Mouse (Mus musculus) cerebellum, adult (tissue): ENCODE results near the gene Gm45837.
A peak's percentile ranks its signal among the peaks of the same experiment; 100 is the strongest.
"Not testable (repeated sequence)": the region's sequence is repeated elsewhere in the genome, so short reads cannot be mapped to it uniquely, and the experiment has no call there.

Source experiments
- ATAC-seq: cut with Nextera tagmentation; 2 replicates; pipeline ENCODE4 v1.9.2; 2017; ENCODE audit warnings: mild to moderate bottlenecking, moderate library complexity, mixed read lengths; ENCODE audit not compliant: insufficient number of reproducible peaks, low FRiP score, low TSS enrichment

Gene Gm45837

DNA sequence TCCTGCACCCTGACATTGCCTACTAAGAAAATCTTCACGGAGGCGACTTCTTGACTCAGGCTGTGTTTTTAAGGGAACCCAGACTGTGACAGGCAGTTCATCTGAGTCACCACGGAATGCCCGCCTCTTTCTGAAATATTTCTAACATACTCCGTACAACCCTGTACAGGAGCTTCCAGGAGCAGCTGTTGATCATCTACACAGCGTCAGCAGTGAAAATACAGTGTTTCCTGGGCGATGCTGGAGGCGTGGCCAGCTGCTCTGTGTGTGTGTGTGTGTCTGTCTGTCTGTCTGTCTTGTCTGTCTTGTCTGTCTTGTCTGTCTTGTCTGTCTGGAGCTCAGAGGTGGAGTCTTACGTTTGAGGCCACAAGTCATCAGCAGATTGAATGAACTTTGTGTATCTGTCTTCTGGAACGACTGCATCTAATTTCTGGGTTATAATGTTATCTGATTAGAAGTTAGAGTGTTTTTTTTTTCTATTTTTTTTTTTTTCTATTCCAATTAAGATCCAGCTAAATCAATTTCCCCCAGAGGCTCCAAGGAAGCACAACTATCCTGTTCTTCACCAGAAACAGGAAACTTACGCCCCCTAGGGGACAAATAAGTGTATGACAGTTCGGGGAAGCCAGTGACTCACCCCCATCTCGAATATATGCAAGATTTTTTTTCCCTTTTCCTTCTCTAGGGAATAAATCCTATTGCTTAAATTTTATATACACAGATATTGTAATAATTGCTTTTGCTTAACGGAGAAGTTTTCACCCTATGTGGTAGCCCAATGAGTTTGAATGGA lies 127.7 kb downstream of the Gm45837 start:
- no peak for ATAC-seq

DNA sequence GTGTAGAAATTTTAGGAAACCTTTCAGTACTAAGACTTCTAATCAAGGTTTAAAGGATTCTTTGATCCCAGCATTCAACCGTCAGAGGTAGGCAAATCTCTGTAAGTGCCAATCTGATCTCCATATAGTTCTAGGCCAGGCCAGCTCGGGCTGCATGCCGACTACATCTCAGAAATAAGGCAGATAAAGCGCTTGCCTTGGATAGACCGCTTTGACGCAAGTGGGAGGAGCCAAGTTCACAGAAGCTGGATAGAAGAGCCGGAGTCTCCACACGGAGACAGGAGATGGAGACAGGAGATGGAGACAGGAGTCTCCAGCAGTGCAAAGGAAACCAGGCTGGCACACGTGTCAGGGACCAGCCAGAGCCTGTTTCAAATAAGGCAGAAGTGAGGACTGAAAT lies 129.1 kb downstream of the Gm45837 start:
- no peak for ATAC-seq

DNA sequence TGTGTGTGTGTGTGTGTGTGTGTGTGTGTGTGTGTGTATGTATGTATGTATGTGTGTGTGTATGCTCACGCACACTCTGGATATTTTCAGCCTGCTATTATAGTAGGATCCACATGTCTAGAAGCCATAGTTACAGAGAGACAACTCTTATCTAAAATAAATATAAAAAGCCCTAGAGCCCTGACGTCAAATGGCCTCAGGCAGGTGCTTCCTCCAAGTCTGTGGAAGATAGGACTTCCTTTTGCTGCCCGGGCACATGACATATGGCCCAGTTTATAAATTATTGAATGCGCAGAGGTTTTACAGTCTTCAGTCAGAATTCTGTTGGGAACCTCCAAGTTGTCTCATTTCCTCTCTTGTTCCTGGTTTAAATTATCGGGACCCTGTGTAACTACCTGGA lies 130.0 kb downstream of the Gm45837 start:
- no peak for ATAC-seq

DNA sequence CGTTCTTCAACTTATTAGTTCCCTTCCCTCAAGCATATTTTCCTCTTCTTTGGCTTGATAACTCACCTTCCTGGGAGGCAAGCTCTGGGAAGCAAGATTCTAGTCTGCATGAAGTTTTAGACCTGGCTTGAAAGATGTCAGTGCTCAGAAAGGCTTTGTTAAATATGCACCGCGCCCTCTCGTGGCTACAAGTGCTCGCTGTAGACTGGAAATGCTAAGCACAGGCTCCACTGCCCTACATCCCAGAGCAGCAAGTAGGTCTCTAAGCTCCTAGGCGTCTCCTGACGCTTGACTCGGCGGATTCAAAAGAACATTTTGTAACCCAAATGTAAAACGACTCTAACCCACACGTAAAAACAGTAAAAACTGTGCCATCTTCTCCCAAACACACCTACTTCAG lies 130.4 kb downstream of the Gm45837 start:
- ATAC-seq: peak; percentile 56; the same call in 1 of the 2 replicates

DNA sequence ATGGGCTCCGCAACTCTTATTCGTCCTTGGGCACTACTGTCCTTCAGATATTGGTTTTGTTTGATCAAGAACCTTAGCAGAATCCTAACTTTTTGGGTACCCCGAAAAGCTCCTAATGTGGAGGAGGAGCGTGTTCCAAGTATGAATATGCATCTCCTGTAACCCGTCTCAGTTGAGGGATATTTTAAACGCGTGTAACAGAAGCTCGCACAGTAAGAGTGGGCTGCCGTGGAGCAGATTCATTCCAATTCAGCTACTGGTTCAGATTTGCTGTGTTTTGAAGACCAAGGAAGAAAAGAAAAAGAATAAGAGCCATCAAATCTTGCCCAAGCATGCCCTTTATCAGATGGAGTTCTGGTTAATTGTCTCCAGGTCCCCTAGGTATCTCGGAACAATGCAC lies 131.0 kb downstream of the Gm45837 start:
- ATAC-seq: no peak

DNA sequence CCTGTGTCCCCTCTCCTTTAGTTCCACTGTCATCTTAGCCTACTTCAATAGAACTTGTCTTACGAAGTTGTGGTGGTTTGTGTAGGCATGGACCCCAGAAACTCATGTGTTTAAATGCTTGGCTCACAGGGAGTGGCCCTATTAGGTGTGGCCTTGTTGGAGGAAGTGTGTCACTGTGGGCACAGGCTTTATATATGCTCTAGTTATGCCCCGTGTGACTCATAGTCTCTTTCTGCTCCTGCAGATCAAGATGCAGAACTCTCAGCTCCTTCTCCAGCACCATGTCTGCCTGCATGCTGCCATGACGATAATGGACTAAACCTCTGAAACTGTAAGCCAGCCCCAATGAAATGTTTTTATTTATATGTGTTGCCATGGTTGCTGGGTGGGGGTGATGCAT lies 137.0 kb downstream of the Gm45837 start:
- no peak for ATAC-seq

DNA sequence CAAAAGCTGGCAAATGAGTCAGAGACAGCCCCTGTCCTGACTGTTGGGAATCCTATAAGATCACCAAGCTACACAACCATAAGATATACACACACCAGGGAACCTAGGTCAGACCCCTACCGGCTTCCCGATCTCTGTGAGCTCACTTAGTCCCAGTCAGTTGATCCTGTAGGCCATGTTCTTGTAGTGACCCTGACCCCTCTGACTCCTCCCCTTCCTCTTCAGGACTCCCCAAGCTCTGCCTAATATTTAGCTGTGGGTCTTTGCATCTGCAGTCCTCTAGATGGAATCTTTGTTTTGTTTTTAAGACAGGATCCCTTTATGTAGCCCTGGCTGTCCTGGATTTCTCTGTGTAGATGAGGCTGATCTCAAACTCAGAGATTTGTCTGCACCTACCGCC lies 138.6 kb downstream of the Gm45837 start:
- no peak for ATAC-seq

DNA sequence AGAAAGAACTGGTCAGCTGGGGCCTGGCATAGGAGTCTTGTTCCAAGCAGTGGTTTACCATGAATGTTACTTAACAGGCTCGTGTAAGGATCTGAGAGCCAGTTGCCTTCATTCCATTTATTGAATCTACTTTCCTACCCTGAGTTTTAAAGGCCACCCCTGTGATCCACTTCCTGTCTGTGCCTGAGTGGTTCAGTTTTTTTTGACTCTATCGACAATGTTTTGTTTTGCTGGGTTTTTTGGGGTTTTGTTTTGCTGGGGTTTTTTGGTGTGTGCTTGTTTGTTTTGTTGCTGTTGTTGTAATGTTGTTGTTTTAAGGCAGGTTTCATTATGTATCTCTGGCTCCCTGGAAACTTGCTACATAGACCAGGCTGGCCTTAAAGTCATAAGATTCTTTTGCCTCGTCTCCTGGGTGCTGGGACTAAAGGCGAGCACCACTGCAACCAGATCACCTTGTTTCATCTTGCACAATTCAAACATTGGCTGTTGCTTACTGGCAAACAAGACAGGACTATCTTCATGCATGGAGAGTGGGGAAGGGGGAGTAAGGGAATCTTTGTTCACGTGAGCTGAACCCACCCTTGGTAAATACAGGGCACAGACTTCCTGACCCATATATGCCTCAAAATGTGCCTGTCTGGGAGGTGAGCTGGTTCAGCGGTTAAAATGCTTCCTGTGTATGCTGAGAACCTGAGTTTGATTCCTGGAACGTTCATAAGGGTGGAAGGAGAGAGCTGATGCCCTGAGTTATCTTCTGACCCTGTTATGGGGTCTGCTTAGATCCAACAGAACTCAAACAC lies 140.2 kb downstream of the Gm45837 start:
- ATAC-seq: no peak

DNA sequence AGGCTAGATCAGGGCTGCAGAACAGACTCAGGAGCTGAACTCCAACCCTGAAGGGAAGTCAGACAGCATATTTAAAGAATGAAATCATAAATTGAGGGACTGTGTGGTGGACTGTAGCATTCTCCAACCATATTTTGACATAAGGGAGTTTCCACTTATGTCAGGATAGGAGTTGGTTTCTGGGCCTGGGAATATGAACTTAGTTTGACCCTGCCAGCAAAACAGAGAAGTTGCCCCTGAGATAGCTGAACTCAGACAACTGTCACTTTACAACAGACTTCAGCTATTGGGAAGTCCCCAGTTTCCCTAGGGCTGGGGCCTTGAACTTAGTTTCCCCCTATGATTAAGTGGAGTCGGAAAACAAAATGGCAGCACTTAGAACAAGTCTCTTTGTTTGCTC lies 140.8 kb downstream of the Gm45837 start:
- ATAC-seq: no peak

DNA sequence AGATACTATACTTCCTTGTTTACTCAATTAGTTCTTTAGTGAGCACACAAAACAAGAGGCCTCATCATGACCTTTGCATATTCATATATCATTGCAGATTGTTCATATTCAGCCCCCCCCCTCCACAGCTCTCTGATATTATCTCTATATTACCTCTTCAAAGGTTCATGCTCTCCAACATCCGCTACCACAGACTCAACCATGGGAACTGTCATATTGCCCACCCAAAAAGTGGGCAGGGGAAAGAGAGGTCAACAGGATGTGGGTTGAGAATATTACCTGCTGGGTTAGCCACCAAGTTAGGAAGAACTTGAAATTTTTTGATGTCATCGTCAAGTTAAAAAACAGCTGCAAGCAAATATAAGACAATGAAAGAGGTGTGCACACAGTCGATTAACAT lies 144.8 kb downstream of the Gm45837 start:
- not testable (repeated sequence) for ATAC-seq

DNA sequence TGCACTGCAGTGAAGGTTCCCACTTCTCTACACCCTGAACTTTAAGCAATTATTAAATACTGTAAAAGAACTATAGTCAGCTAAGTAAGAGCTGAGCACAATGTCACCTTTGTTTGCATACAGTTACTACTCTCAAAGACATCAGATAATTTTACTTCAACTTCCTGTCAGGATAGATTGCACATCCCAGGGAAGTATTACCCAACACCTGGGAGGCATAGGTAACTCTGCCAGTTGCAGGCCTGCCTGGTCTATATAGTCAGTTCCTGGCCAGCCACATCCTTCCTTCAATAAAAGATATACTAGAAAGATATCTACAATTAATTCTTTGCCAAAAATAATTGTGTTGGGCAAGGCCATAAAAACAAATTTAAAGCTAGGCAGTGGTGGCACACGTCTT lies 146.7 kb downstream of the Gm45837 start:
- no peak for ATAC-seq

DNA sequence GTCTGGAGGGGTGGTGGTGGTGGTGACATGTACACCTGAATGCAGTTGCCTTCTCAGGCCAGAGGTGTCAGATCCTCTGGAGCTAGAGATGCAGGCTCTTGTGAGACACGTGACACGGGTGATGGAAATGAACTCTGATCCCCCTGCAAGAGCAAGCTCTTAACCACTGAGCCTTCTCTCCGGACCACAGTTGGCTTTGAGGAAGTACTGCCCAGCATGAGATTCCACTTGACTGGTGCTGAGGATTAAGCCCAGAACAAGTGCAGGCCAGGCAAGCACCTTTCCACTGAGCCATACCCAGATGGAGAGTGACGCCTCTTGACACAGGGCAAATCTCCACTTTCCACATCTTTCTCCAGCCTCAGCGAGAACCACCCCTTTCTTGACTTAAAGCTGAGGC lies 148.7 kb downstream of the Gm45837 start:
- ATAC-seq: not testable (repeated sequence)
